Mouse (Mus musculus) midbrain, embryonic 14.5 days (tissue): ENCODE measurements around the gene Rps2. TPM values are rescaled to one million over a fixed set of nuclear protein-coding genes. Genes with fewer than 3 reads are reported as not detected.
A peak's percentile ranks its signal among the peaks of the same experiment; 100 is the strongest.
"Not testable (repeated sequence)": the region's sequence is repeated elsewhere in the genome, so short reads cannot be mapped to it uniquely, and the experiment has no call there.

Experiments
- ATAC-seq: fragments of 200-750 bp; cut with Nextera tagmentation; 2 replicates; pipeline ENCODE4 v1.8.0; 2017; ENCODE audit warnings: moderate number of reproducible peaks, moderate library complexity; ENCODE audit not compliant: low FRiP score, low TSS enrichment
- DNase-seq: peaks from one replicate; pipeline ENCODE4 v3.0.0-alpha.2; 2015
- H3K27ac ChIP-seq: fragments of 300-500 bp; sonication (generic); replicated peaks from 2 replicates; pipeline ENCODE4 v1.5.1; 2014; ENCODE audit warnings: mild to moderate bottlenecking, low read depth, low read length, moderate library complexity
- H3K27me3 ChIP-seq: fragments of 300-500 bp; sonication (generic); 2 replicates; pipeline ENCODE4 v1.6.1; 2014; ENCODE audit warnings: low read length, control low read depth, mixed read lengths; ENCODE audit not compliant: control insufficient read depth, insufficient read depth
- H3K36me3 ChIP-seq: fragments of 300-500 bp; sonication (generic); 2 replicates; pipeline ENCODE4 v1.6.1; 2014; ENCODE audit warnings: low read length, control low read depth; ENCODE audit not compliant: control insufficient read depth, insufficient read depth
- H3K4me1 ChIP-seq: fragments of 300-500 bp; sonication (generic); 2 replicates; pipeline ENCODE4 v1.6.1; 2014; ENCODE audit warnings: mild to moderate bottlenecking, antibody characterized with exemption, low read length, control low read depth; ENCODE audit not compliant: control insufficient read depth, insufficient read depth
- H3K4me2 ChIP-seq: fragments of 300-500 bp; sonication (generic); 2 replicates; pipeline ENCODE4 v1.6.1; 2014; ENCODE audit warnings: mild to moderate bottlenecking, low read length, moderate library complexity
- H3K4me3 ChIP-seq: fragments of 300-500 bp; sonication (generic); replicated peaks from 2 replicates; pipeline ENCODE4 v1.5.1; 2014; ENCODE audit warnings: low read depth, low read length
- H3K9ac ChIP-seq: fragments of 300-500 bp; sonication (generic); replicated peaks from 2 replicates; pipeline ENCODE4 v1.6.1; 2014; ENCODE audit warnings: mild to moderate bottlenecking, low read length, moderate library complexity
- H3K9me3 ChIP-seq: fragments of 300-500 bp; sonication (generic); 2 replicates; pipeline ENCODE4 v1.6.1; 2016; ENCODE audit warnings: low read length, control low read depth, mixed read lengths; ENCODE audit not compliant: control insufficient read depth
- WGBS: fragments of 180-500 bp; shearing (Covaris S2); extraction: QIAGEN DNeasy Blood & Tissue Kit; methylation state at CpG from one replicate; pipeline ENCODE4 v1.1.7; 2014; 5-methylcytosine and 5-hydroxymethylcytosine counted together
- polyA plus RNA-seq: library from polyadenylated mRNA; unstranded; fragments of >200 nt; fragmentation: Nextera tagmentation; extraction: Ambion mirVana; gene quantifications from 2 replicates; pipeline ENCODE4 v1.2.1, GENCODE M21; 2014

Gene Rps2
- polyA plus RNA-seq = 814 and 824 TPM in 2 replicates

DNA sequence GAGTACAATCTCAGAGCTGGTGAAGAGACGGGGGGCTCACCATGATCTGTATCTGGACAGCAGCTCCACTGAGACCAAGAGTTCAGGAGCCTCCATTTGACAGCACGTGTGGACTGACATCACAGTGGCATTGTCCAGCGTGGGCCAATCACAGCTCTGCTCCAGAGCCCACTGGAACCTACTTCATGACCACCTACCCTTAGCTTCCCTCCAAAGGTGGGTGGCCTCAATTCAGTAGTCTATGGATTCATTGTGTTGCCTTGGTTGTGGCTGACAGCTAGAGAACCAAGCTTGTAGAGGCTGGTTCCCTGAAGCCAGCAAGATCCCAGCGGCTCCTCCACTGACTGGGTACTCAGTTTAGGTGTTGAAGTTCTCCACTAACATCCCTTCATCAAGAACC lies at the start of gene Rps2, which contains the start of gene Rnf151:
Gene Rps2, plus strand, starts transcription at position 174 of the 400 bp plus-strand sequence.
Gene Rnf151, minus strand, starts transcription at position 121 of the 400 bp plus-strand sequence.
- 87% methylated on average over 4 of the region's 4 CpGs for WGBS
- H3K4me1 ChIP-seq = peaks cover under 1% of the 10 kb centered on the region; the same call in 1 of the 2 replicates
- no peak for DNase-seq
- H3K27ac ChIP-seq = no peak within 1 kb of the TSS
- H3K9me3 ChIP-seq = no peaks in the 10 kb centered on the region
- no peaks in the 10 kb centered on the region for H3K27me3 ChIP-seq
- H3K4me3 ChIP-seq = peak within 1 kb of the TSS; percentile 85; the same call in 1 of the 2 replicates
- no peak for ATAC-seq
- no peak within 1 kb of the TSS; the same call in 1 of the 2 replicates for H3K9ac ChIP-seq
- H3K4me2 ChIP-seq = peak within 1 kb of the TSS; percentile 84
- peaks cover 29% of the 10 kb centered on the region for H3K36me3 ChIP-seq

DNA sequence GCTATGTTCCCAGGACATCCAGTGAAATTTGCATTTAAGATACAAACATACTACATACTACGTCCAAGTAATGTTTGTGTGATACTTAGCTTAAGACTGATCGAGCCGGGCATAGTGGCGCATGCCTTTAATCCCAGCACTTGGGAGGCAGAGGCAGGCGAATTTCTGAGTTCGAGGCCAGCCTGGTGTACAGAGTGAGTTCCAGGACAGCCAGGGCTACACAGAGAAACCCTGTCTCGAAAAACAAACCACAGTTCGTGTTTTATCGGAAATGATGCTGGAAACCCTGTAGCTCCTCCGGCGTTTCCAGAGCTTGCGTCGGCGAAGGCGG lies 48.7 kb upstream of the Rps2 start:
- H3K27me3 ChIP-seq, H3K9me3 ChIP-seq, H3K36me3 ChIP-seq, DNase-seq, ATAC-seq: not testable (repeated sequence)
- Histone ChIP-seq H3K27ac (peak overlapping the region; percentile 89), H3K9ac (peak overlapping the region; percentile 97; the same call in 1 of the 2 replicates), H3K4me3 (peak overlapping the region; percentile 99), H3K4me1 (peaks cover 19% of the 10 kb centered on the region), H3K4me2 (peak overlapping the region; percentile 90)
- WGBS = 8% methylated on average over 15 of the region's 15 CpGs

DNA sequence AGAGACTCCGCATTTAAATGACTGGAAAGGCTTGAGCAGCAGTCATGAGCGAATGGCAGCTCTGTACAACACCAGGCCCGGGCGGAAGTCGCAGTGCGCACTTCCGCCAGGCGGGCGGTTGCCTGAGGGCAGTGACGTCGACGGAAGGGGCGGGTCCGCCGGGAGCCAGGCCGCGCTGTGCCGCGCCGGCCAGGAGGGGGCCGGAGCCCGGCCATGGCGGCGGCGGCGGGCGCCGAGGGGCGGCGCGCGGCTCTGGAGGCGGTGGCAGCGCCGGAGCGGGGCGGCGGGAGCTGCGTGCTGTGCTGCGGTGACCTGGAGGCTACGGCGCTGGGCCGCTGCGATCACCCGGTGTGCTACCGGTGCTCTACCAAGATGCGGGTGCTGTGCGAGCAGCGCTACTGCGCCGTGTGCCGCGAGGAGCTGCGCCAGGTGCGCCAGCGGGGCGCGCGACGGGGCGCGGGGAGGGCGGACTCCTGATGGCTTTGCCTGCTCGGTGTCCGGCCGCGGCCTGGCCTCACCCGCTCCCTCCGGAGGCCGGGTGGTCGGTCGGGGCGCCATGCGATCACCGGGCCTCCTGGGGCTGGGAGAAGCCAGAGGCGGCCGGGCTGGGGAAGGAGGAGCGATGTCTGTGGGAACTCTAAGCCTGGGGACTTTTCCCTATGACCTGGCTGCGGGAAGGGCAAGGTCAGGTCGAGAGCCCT lies 48.2 kb upstream of the Rps2 start, which contains the start of gene Zfp598:
Gene Zfp598, plus strand, starts transcription at position 143 of the 701 bp plus-strand sequence.
- no peaks in the 10 kb centered on the region for H3K36me3 ChIP-seq
- peak within 1 kb of the TSS; percentile 90 for H3K4me2 ChIP-seq
- DNase-seq (peak; percentile 98), ATAC-seq (peak; percentile 98)
- H3K27ac ChIP-seq = peak within 1 kb of the TSS; percentile 89
- WGBS = under 1% methylated on average over 77 of the region's 80 CpGs
- peak within 1 kb of the TSS; percentile 97 for H3K9ac ChIP-seq
- H3K4me3 ChIP-seq = peak within 1 kb of the TSS; percentile 99
- H3K27me3 ChIP-seq = no peaks in the 10 kb centered on the region
- H3K9me3 ChIP-seq = no peaks in the 10 kb centered on the region
- peaks cover 19% of the 10 kb centered on the region for H3K4me1 ChIP-seq

DNA sequence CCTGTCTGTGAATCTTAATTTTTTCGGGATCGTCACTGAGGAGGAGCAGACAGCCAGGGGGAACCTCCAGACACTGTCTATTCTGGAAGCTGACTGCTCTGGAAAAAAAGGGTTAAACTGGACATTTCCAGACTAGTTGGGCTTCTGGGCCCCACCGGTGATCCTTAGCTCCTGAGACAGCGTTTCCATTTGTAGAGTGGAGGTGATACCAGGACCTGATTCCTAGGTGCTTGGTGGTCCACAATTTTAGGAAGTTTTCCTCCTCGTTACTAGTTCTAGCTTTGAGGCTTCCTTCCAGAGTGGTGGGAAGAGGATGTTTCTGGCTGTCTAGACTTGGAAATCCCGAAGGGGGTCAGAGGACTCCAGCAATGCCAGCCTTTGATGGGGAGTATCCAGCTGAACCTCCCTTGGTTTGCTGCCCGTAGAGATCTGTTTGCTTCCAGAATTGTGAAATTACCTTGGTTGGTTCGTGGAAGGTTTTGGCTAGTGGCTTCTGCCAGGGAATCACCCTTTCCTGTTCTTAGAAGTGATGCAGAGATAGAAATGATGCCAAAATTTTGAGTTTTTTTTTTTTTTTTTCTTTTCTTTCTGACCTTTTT lies 47.6 kb upstream of the Rps2 start:
- peak overlapping the region; percentile 97 for H3K9ac ChIP-seq
- no peaks in the 10 kb centered on the region for H3K36me3 ChIP-seq
- DNase-seq (no peak), ATAC-seq (no peak)
- no peaks in the 10 kb centered on the region for H3K27me3 ChIP-seq
- peak overlapping the region; percentile 99 for H3K4me3 ChIP-seq
- peak overlapping the region; percentile 90 for H3K4me2 ChIP-seq
- H3K9me3 ChIP-seq = no peaks in the 10 kb centered on the region
- H3K4me1 ChIP-seq = peaks cover 19% of the 10 kb centered on the region
- peak overlapping the region; percentile 89 for H3K27ac ChIP-seq
- 12% methylated on average over 8 of the region's 8 CpGs for WGBS

DNA sequence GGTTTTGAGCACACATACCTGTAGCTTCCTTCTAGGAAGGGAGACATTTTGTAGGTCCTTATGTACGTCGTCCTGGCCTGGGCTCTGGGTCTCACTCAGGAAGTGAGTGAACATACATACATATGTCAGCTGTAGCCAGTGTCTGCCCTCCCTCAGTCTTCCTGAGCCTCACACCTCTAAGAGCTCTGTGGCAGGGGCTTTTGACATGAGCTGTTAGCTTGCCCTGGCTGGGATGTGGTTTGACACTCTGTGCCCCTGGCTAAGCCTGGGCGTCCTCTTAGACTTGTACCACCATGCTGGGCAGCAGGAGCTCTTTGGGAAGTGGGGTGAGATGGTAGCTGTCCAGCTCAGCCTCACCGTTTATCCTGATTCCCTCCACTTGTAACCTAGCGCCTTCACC lies 46.6 kb upstream of the Rps2 start:
- Histone ChIP-seq H3K27me3 (no peaks in the 10 kb centered on the region), H3K9me3 (no peaks in the 10 kb centered on the region), H3K27ac (no peak overlapping the region), H3K36me3 (no peaks in the 10 kb centered on the region), H3K4me3 (no peak overlapping the region), H3K4me2 (peak overlapping the region; percentile 90), H3K4me1 (peaks cover 19% of the 10 kb centered on the region), H3K9ac (no peak overlapping the region; the same call in 1 of the 2 replicates)
- no peak for ATAC-seq
- no peak for DNase-seq
- 79% methylated on average over 5 of the region's 5 CpGs for WGBS

DNA sequence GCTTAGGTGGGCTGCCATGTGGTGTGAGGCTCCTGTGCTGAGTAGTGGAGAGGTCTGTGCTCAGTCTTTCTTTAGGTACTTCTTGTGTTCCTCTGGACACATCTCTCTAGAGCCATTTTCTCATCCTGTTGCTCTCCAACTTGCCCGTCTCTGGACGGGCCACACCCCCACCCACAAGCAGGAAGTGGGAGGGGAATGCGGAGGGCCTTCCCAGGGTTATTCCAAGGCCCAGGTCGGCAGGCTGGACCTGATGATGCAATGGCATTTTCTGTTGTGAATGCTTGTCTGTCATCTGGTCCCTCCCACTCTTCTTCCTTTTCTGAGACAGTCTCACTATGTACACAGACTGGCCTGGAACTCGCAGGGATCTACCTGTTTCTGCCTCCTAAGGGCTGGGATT lies 45.8 kb upstream of the Rps2 start:
- Histone ChIP-seq H3K4me1 (peaks cover 19% of the 10 kb centered on the region), H3K27me3 (no peaks in the 10 kb centered on the region), H3K36me3 (peaks cover 7% of the 10 kb centered on the region), H3K4me3 (no peak overlapping the region), H3K9me3 (no peaks in the 10 kb centered on the region), H3K27ac (no peak overlapping the region), H3K9ac (no peak overlapping the region), H3K4me2 (no peak overlapping the region)
- ATAC-seq = no peak
- WGBS = 44% methylated on average over 5 of the region's 5 CpGs
- DNase-seq = no peak

DNA sequence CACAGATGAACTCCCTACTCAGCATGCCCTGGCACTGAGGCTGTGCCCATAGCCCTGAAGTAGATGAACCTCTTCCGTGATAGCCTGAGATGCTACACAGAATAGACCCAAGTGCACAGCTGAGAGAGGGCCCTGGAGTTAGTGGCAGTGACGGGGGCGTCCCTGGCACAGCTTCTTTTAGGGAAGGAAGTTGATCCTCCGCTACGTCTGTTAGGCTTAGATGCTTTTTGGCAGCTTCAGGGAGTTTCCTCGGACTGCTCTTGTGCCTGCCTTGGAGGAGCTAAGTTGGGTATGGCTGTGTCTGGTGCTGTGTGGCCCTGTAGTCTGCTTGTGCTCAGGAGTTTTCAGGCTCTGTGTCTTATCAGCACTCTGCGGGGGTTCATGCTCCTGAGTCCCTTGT lies 43.6 kb upstream of the Rps2 start:
- no peak overlapping the region for H3K27ac ChIP-seq
- H3K9ac ChIP-seq = no peak overlapping the region
- WGBS = 87% methylated on average over 7 of the region's 7 CpGs
- no peaks in the 10 kb centered on the region for H3K9me3 ChIP-seq
- H3K27me3 ChIP-seq = no peaks in the 10 kb centered on the region
- ATAC-seq (no peak), DNase-seq (no peak)
- peaks cover 14% of the 10 kb centered on the region for H3K4me1 ChIP-seq
- no peak overlapping the region for H3K4me2 ChIP-seq
- H3K36me3 ChIP-seq = peaks cover 29% of the 10 kb centered on the region
- H3K4me3 ChIP-seq = no peak overlapping the region

DNA sequence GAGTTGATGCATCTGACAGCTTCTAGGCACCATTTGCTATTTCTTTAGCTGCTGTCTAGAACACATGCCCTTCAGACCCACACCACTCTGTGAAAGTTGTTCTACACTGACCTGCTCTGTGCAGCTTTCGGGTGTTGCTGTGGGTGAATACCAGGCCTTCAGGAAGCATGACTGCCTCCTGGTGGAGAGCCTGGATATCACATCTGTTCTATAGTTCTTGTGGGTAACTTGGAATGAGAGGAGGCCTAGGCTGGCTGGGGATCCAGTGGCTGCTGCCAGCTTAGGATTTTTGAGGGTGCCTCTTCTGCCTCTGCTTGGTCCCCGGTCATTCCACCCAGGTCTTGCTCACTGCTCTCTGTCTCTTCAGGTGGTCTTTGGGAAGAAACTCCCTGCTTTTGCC lies 41.7 kb upstream of the Rps2 start:
- DNase-seq = peak; percentile 78
- 58% methylated on average over 2 of the region's 2 CpGs for WGBS
- H3K4me1 ChIP-seq = peaks cover 4% of the 10 kb centered on the region; the same call in 1 of the 2 replicates
- no peaks in the 10 kb centered on the region for H3K27me3 ChIP-seq
- peaks cover 48% of the 10 kb centered on the region for H3K36me3 ChIP-seq
- no peak overlapping the region for H3K4me2 ChIP-seq
- no peak overlapping the region for H3K9ac ChIP-seq
- no peak overlapping the region for H3K4me3 ChIP-seq
- no peak overlapping the region for H3K27ac ChIP-seq
- no peak for ATAC-seq
- H3K9me3 ChIP-seq = no peaks in the 10 kb centered on the region
